Mouse (Mus musculus) adrenal gland, adult (tissue): ENCODE measurements around the gene Zfp524.
A peak's percentile ranks its signal among the peaks of the same experiment; 100 is the strongest.

Experiments used
- DNase-seq, 2 experiments: peaks; one replicate each; pipeline ENCODE4 v3.0.0; 2022 to 2023; ENCODE audit warnings: low spot score in 1 of 2; ENCODE audit not compliant: inconsistent age in 2 of 2

The Zfp524 gene

GRCm38 (mm10) chr7:5046112-5046511 is 31.9 kb downstream of the Zfp524 start:
- no peak for DNase-seq

DNA sequence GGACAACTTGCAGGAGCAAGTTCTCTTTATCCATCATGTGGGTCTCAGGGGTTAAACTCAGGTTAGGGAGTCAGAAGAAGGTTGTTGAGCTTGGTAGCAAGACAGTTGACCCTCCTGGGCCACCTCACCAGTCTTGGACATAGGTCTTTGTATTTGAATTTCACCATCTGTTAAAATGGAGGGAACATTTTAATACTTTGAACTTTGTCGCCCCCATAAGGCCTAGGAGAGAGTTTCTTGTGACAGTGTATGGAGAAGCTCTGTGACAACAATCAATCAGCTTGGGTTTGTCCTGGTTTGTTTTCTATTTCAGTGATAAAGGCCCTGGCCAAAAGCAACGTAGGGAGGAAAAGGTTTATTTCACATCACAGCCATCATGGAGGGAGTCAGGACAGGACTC is 33.1 kb downstream of the Zfp524 start:
- peak in 1 of 2 experiments; percentile 81 for DNase-seq

DNA sequence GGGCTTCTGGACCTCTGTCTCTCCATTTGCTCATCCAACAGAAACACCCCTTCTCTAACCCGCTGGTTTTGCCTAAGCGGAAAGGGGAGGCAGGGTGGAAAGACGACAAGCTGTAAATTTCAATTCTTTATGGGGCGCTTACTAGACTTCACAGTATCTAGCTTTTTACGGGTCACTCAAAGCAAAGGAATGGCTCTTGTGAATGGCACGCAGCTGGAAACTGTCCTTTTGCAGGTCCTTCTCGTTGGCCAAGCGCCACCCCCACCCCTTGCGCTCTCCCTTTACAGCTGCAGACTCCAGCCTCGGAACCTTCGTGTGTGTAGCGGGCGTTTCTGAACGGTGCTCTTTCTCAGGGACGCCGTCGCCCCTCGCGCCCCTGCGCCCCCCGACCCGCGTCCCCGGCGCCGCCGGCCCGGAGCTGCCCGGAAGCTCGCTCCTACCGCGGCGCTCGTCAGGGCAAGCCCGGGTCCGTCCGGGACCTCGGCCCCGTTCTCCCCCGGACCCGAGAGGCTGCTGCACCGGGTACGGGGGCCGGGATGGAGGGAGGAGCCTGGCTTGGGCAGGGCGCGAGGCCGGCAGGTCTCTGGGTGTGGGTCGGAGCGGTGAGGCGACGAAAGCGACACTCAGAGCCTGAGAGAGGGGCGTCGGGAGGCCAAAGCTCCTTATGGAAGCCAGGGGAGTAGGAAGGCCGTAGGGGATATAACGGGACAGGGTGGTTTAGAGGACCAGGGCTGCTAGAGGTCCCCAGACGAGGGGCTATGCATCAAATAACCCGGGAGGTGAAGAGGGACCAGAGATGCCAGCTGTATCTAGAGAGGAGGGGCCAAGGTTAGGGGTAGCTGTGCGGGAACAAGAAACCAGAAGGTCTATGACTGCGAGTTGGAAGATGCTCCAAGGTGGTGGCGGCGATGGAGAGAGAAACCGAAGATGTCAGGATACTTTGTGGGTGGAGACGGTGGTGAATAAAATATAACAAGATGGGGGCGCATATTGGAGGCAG is 37.3 kb downstream of the Zfp524 start, which contains the start of gene Zfp580:
TSS of gene Zfp580 (plus strand) at position 346 of the 1,000 bp plus-strand sequence.
- DNase-seq, result peak; percentile 83 to 95

- DNase-seq, result no peak
These were observed 38.2 kb downstream of the Zfp524 start for GRCm38 (mm10) chr7:5052438-5052837.

DNA sequence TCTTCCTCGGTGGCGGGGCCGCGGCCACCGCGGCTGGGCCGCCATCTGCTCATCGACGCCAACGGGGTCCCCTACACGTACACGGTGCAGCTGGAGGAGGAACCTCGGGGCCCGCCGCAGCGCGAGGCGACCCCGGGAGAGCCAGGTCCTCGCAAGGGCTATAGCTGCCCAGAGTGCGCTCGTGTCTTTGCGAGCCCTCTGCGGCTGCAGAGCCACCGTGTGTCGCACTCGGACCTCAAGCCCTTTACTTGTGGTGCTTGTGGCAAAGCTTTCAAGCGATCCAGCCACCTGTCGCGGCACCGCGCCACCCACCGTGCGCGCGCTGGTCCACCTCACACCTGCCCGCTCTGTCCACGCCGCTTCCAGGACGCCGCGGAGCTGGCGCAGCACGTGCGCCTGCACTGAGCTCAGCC is 38.7 kb downstream of the Zfp524 start:
- DNase-seq, result peak in 1 of 2 experiments; percentile 24

GRCm38 (mm10) chr7:5053456-5054179 is 39.4 kb downstream of the Zfp524 start:
- DNase-seq, result no peak

- no peak for DNase-seq
These were observed 42.5 kb downstream of the Zfp524 start for GRCm38 (mm10) chr7:5056651-5057263.

DNA sequence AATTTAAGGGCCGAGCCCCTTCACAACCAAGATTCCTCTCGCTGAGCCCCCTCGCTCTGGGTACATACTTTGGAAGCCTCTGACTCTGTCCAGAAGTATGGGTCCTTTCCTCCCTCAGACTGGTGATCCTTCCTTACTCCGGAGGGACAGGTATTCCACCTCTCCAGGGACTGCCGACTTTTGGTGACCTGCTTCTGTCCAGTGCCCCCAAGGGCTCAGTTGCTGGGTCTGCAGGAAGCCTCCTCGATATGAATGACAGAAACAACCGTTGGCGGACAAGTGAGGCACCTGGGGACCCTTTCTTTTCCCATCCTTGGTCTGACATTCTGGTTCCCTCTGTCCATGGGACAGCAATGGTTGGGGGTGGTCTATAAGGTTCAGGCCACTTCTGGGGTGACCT is 43.2 kb downstream of the Zfp524 start:
- DNase-seq, result no peak

GRCm38 (mm10) chr7:5057804-5058203 is 43.6 kb downstream of the Zfp524 start:
- no peak for DNase-seq

DNA sequence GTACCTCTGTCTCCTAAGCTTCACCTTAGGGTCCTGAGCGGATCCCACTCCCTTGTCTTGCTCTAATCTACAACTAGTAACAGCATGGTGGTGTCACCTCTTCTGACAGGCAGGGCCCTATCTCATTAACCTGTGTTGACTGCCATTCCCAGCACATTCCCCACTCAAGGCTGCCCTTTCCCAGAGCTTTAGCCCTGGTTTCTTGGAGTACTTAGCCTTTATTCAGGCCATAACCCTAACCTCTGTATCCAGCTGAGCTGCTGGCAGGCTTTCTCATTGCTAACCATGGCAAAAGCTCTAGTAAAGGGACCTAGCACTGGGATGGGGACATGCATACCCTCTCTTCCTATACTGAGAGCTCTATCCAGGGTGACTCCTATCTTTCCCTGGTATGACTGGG is 44.4 kb downstream of the Zfp524 start:
- DNase-seq, result no peak

GRCm38 (mm10) chr7:5059421-5059820 is 45.2 kb downstream of the Zfp524 start:
- DNase-seq, result peak in 1 of 2 experiments; percentile 55

DNA sequence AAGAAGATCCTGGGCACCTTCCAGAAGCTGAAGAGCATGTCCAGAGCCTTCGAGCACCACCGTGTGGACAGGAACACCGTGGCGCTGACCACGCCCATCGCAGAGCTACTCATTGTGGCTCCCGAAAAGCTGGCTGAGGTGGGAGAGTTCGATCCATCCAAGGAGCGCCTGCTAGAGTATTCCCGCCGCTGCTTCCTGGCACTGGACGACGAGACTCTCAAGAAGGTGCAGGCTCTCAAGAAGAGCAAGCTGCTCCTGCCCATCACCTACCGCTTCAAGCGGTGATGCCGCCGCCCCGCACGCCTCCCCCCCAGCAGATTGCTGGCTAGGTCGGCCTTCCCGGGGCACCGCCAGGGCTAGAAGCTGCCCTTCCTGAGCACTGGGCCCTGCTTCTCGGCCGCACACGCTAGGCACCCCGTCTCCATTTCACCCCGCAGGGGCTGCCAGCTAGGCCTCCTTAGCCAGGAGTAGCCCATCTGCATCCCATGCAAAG is 46.1 kb downstream of the Zfp524 start:
- DNase-seq, result peak; percentile 88 to 93

GRCm38 (mm10) chr7:5060944-5061773 is 46.9 kb downstream of the Zfp524 start:
- peak; percentile 98 to 99 for DNase-seq

DNA sequence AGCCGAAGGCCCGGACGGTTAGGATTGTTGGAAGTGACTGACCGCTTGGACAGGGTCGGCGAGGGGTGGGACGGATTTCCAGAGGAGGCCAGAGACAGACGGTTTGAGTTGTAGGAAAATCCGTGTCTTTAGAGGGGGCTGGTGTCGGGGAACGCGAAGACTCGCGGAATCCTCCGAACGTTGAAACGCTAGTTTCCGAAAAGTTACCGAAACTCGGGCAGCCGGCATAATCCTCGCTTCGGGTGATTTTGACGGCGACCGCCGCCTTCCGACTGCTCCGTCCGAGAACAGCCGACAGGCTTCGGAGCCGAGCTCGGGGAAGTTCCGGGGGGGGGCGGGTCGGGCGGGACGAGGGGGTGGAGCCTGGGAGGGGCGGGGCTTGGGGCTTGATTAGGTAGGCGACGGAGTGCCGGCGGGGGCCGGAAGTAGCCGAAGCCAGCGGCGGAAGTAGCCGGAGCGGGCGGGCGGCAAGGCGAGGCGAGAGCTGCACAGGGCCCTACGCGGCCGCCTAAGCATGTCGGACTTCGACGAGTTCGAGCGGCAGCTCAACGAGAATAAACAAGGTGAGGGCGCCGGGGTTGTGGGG is 47.7 kb downstream of the Zfp524 start, which contains the start of gene U2af2:
TSS of gene U2af2 (plus strand) at position 370 of the 586 bp plus-strand sequence.
- peak; percentile 95 to 97 for DNase-seq

- DNase-seq, result peak in 1 of 2 experiments; percentile 93
These were observed 48.3 kb downstream of the Zfp524 start for GRCm38 (mm10) chr7:5062360-5063001.

- DNase-seq, result no peak
These were observed 50.7 kb downstream of the Zfp524 start for GRCm38 (mm10) chr7:5064886-5065285.
